Mouse (Mus musculus) forebrain, embryonic 15.5 days (tissue): ENCODE data around the gene Zfp612. TPM values are rescaled to one million over a fixed set of nuclear protein-coding genes. Genes with fewer than 3 reads are reported as not detected.

Experiments
- ATAC-seq: fragments of 200-750 bp; cut with Nextera tagmentation; replicated peaks from 2 replicates; pipeline ENCODE4 v1.8.0; 2017; ENCODE audit warnings: mild to moderate bottlenecking, moderate TSS enrichment, moderate library complexity
- H3K27ac ChIP-seq: fragments of 300-500 bp; sonication (generic); replicated peaks from 2 replicates; pipeline ENCODE4 v1.5.1; 2015; ENCODE audit warnings: mild to moderate bottlenecking, inconsistent platforms
- H3K27me3 ChIP-seq: fragments of 300-500 bp; sonication (generic); 2 replicates; pipeline ENCODE4 v1.6.1; 2015; ENCODE audit warnings: inconsistent platforms
- H3K36me3 ChIP-seq: fragments of 300-500 bp; sonication (generic); 2 replicates; pipeline ENCODE4 v1.6.1; 2015; ENCODE audit warnings: mild to moderate bottlenecking, inconsistent platforms
- H3K4me1 ChIP-seq: fragments of 300-500 bp; sonication (generic); 2 replicates; pipeline ENCODE4 v1.6.1; 2015; ENCODE audit warnings: inconsistent platforms
- H3K4me2 ChIP-seq: fragments of 300-500 bp; sonication (generic); replicated peaks from 2 replicates; pipeline ENCODE4 v1.6.1; 2015; ENCODE audit warnings: mild to moderate bottlenecking, inconsistent platforms
- H3K4me3 ChIP-seq: fragments of 300-500 bp; sonication (generic); 2 replicates; pipeline ENCODE4 v1.5.1; 2015; ENCODE audit warnings: mild to moderate bottlenecking, inconsistent platforms
- H3K9ac ChIP-seq: fragments of 300-500 bp; sonication (generic); replicated peaks from 2 replicates; pipeline ENCODE4 v1.6.1; 2015; ENCODE audit warnings: mild to moderate bottlenecking, inconsistent platforms
- H3K9me3 ChIP-seq: fragments of 300-500 bp; sonication (generic); 2 replicates; pipeline ENCODE4 v1.6.1; 2016; ENCODE audit warnings: inconsistent platforms
- WGBS: fragments of 180-500 bp; shearing (Covaris S2); methylation state at CpG from one replicate; pipeline ENCODE4 v1.1.7; 2015; ENCODE audit warnings: mixed read lengths; 5-methylcytosine and 5-hydroxymethylcytosine counted together
- polyA plus RNA-seq: library from polyadenylated mRNA; unstranded; fragments of >200 nt; fragmentation: Nextera tagmentation; extraction: Ambion mirVana; gene quantifications from 2 replicates; pipeline ENCODE4 v1.2.1, GENCODE M21; 2015

Gene Zfp612
- polyA plus RNA-seq, 1 experiment from 2014 or later = 22.6 TPM

- Histone ChIP-seq H3K4me3 (no peak overlapping the region), H3K4me2 (no peak overlapping the region), H3K4me1 (no peaks in the 10 kb centered on the region), H3K9ac (no peak overlapping the region), H3K9me3 (no peaks in the 10 kb centered on the region), H3K27me3 (no peaks in the 10 kb centered on the region; the same call in 1 of the 2 replicates), H3K36me3 (no peaks in the 10 kb centered on the region), H3K27ac (no peak overlapping the region)
- WGBS = 84% methylated on average over 4 of the region's 4 CpGs
- no peak for ATAC-seq
These were observed 9.8 kb upstream of the Zfp612 start for GRCm38 (mm10) chr8:110069706-110070105.

GRCm38 (mm10) chr8:110071600-110071999, 7.9 kb upstream of the Zfp612 start:
- no peaks in the 10 kb centered on the region for H3K9me3 ChIP-seq
- no peak for ATAC-seq
- H3K27ac ChIP-seq = no peak overlapping the region
- H3K9ac ChIP-seq = no peak overlapping the region
- WGBS = 14% methylated on average over 9 of the region's 9 CpGs
- no peak overlapping the region for H3K4me3 ChIP-seq
- no peaks in the 10 kb centered on the region; the same call in 1 of the 2 replicates for H3K27me3 ChIP-seq
- no peaks in the 10 kb centered on the region for H3K4me1 ChIP-seq
- no peak overlapping the region for H3K4me2 ChIP-seq
- H3K36me3 ChIP-seq = no peaks in the 10 kb centered on the region

- H3K4me2 ChIP-seq = no peak overlapping the region
- H3K4me1 ChIP-seq = peaks cover 3% of the 10 kb centered on the region; the same call in 1 of the 2 replicates
- 74% methylated on average over 8 of the region's 8 CpGs for WGBS
- H3K27me3 ChIP-seq = no peaks in the 10 kb centered on the region; the same call in 1 of the 2 replicates
- H3K36me3 ChIP-seq = no peaks in the 10 kb centered on the region
- no peak overlapping the region for H3K4me3 ChIP-seq
- no peak overlapping the region for H3K9ac ChIP-seq
- no peaks in the 10 kb centered on the region for H3K9me3 ChIP-seq
- no peak overlapping the region for H3K27ac ChIP-seq
- no peak for ATAC-seq
These were observed 5.0 kb upstream of the Zfp612 start for GRCm38 (mm10) chr8:110074496-110074895.

- no peaks in the 10 kb centered on the region for H3K9me3 ChIP-seq
- no peaks in the 10 kb centered on the region for H3K27me3 ChIP-seq
- ATAC-seq = no peak
- 79% methylated on average over 11 of the region's 11 CpGs for WGBS
- H3K36me3 ChIP-seq = peaks cover 49% of the 10 kb centered on the region
- no peak overlapping the region for H3K27ac ChIP-seq
- H3K9ac ChIP-seq = no peak overlapping the region
- peaks cover 19% of the 10 kb centered on the region for H3K4me1 ChIP-seq
- no peak overlapping the region for H3K4me3 ChIP-seq
- H3K4me2 ChIP-seq = no peak overlapping the region
These were observed 3.0 kb downstream of the Zfp612 start for GRCm38 (mm10) chr8:110082416-110083105.

- no peaks in the 10 kb centered on the region for H3K27me3 ChIP-seq
- H3K36me3 ChIP-seq = peaks cover 38% of the 10 kb centered on the region
- H3K9me3 ChIP-seq = peaks cover 8% of the 10 kb centered on the region; the same call in 1 of the 2 replicates
- no peak overlapping the region for H3K9ac ChIP-seq
- WGBS = 72% methylated on average over 1 of the region's 1 CpGs
- no peaks in the 10 kb centered on the region for H3K4me1 ChIP-seq
- H3K27ac ChIP-seq = no peak overlapping the region
- ATAC-seq = no peak
- no peak overlapping the region for H3K4me2 ChIP-seq
- H3K4me3 ChIP-seq = no peak overlapping the region
These were observed 12.3 kb downstream of the Zfp612 start for GRCm38 (mm10) chr8:110091869-110092268.

- H3K36me3 ChIP-seq = no peaks in the 10 kb centered on the region
- H3K9me3 ChIP-seq = no peaks in the 10 kb centered on the region
- ATAC-seq = no peak
- no peaks in the 10 kb centered on the region for H3K4me1 ChIP-seq
- H3K9ac ChIP-seq = no peak within 1 kb of the TSS
- H3K27me3 ChIP-seq = no peaks in the 10 kb centered on the region
- H3K27ac ChIP-seq = no peak within 1 kb of the TSS
- no peak within 1 kb of the TSS for H3K4me2 ChIP-seq
- WGBS = 91% methylated on average over 12 of the region's 12 CpGs
- no peak within 1 kb of the TSS for H3K4me3 ChIP-seq
These were observed 21.4 kb downstream of the Zfp612 start, which contains the start of gene Gm21964 for GRCm38 (mm10) chr8:110100907-110101306. Gene Gm21964, plus strand, starts transcription at chr8:110101207.

- ATAC-seq = no peak
- Histone ChIP-seq H3K4me1 (no peaks in the 10 kb centered on the region), H3K27ac (no peak overlapping the region), H3K9ac (no peak overlapping the region), H3K4me2 (no peak overlapping the region), H3K36me3 (no peaks in the 10 kb centered on the region), H3K27me3 (no peaks in the 10 kb centered on the region), H3K9me3 (no peaks in the 10 kb centered on the region), H3K4me3 (no peak overlapping the region)
- WGBS = 89% methylated on average over 15 of the region's 15 CpGs
These were observed 22.1 kb downstream of the Zfp612 start for GRCm38 (mm10) chr8:110101676-110102075.

GRCm38 (mm10) chr8:110102653-110103052, 23.1 kb downstream of the Zfp612 start, which contains the start of gene Gm17720:
Gene Gm17720, minus strand, starts transcription at chr8:110102753.
- Histone ChIP-seq H3K4me1 (no peaks in the 10 kb centered on the region), H3K27ac (no peak within 1 kb of the TSS), H3K36me3 (no peaks in the 10 kb centered on the region), H3K4me3 (no peak within 1 kb of the TSS), H3K9ac (no peak within 1 kb of the TSS), H3K4me2 (no peak within 1 kb of the TSS), H3K27me3 (no peaks in the 10 kb centered on the region), H3K9me3 (no peaks in the 10 kb centered on the region)
- no peak for ATAC-seq
- WGBS = 87% methylated on average over 3 of the region's 3 CpGs

GRCm38 (mm10) chr8:110119715-110120114, 40.2 kb downstream of the Zfp612 start:
- H3K9me3 ChIP-seq = no peaks in the 10 kb centered on the region
- no peaks in the 10 kb centered on the region for H3K36me3 ChIP-seq
- ATAC-seq = no peak
- WGBS = 44% methylated on average over 6 of the region's 6 CpGs
- no peak overlapping the region for H3K9ac ChIP-seq
- no peak overlapping the region for H3K4me2 ChIP-seq
- no peaks in the 10 kb centered on the region for H3K4me1 ChIP-seq
- H3K27ac ChIP-seq = no peak overlapping the region
- H3K4me3 ChIP-seq = no peak overlapping the region
- H3K27me3 ChIP-seq = no peaks in the 10 kb centered on the region

- Histone ChIP-seq H3K9ac (no peak overlapping the region), H3K27ac (no peak overlapping the region), H3K4me1 (peaks cover 2% of the 10 kb centered on the region; the same call in 1 of the 2 replicates), H3K36me3 (no peaks in the 10 kb centered on the region), H3K4me2 (peak overlapping the region; percentile 22; the same call in 1 of the 2 replicates), H3K9me3 (no peaks in the 10 kb centered on the region), H3K27me3 (no peaks in the 10 kb centered on the region), H3K4me3 (no peak overlapping the region)
- WGBS = 24% methylated on average over 13 of the region's 13 CpGs
- peak; percentile 68; the same call in 1 of the 2 replicates for ATAC-seq
These were observed 51.0 kb downstream of the Zfp612 start for GRCm38 (mm10) chr8:110130537-110130936.

- ATAC-seq = no peak
- 87% methylated on average over 8 of the region's 8 CpGs for WGBS
- no peaks in the 10 kb centered on the region for H3K36me3 ChIP-seq
- no peak overlapping the region for H3K4me3 ChIP-seq
- H3K27ac ChIP-seq = no peak overlapping the region
- H3K9ac ChIP-seq = no peak overlapping the region
- no peaks in the 10 kb centered on the region for H3K9me3 ChIP-seq
- no peaks in the 10 kb centered on the region for H3K27me3 ChIP-seq
- no peak overlapping the region for H3K4me2 ChIP-seq
- H3K4me1 ChIP-seq = peaks cover 2% of the 10 kb centered on the region; the same call in 1 of the 2 replicates
These were observed 54.7 kb downstream of the Zfp612 start for GRCm38 (mm10) chr8:110134236-110134635.

- WGBS = 47% methylated on average over 7 of the region's 7 CpGs
- Histone ChIP-seq H3K9ac (no peak overlapping the region), H3K4me2 (no peak overlapping the region), H3K9me3 (no peaks in the 10 kb centered on the region), H3K27me3 (no peaks in the 10 kb centered on the region), H3K4me1 (peaks cover 2% of the 10 kb centered on the region; the same call in 1 of the 2 replicates), H3K4me3 (no peak overlapping the region), H3K27ac (no peak overlapping the region), H3K36me3 (no peaks in the 10 kb centered on the region)
- no peak for ATAC-seq
These were observed 56.0 kb downstream of the Zfp612 start for GRCm38 (mm10) chr8:110135515-110135914.
